11 mouse cellular contexts compared by ENCODE assay signal in genomic region chr5:101426067-101426771, GRCm38 (mm10).
DNase-seq lines count a peak whose midpoint lies in the region; ATAC-seq lines count a peak whose summit lies in the region.
"Had no signal": no experiment of that assay in that cellular context is flagged by ENCODE, and none has a peak within 500 bp of the region (broad histone marks: within the 10 kb centered on the region; RNA-seq: fewer than 3 reads in every experiment).

No protein-coding gene starts in this region.

- peak; percentile 68 for DNase-seq in heart, adult 11 months
- DNase-seq in heart, adult 18-20 months, result no peak
- DNase-seq in embryo, embryonic 10 days (ENCODE audit: low spot score), result peak; percentile 85
- DNase-seq in neural tube, embryonic 10.5 days (ENCODE audit: extremely low spot score, low spot score), result peak; percentile 67
- no peak for DNase-seq in urinary bladder, adult 2 months (ENCODE audit: low spot score)
- DNase-seq in urinary bladder, postnatal 4 days (ENCODE audit: low spot score in 2 of 2), result no peak
- DNase-seq in cerebellum, adult 11 months, result no peak
- DNase-seq: adrenal gland, postnatal 14 days; gastrocnemius, postnatal 14 days; thymus, postnatal 25 days had no signal

- peak overlapping the region; percentile 49 for H3K27ac ChIP-seq in hindbrain, embryonic 12.5 days

- no peaks in the 10 kb centered on the region for H3K36me3 ChIP-seq in hindbrain, embryonic 12.5 days

- WGBS in hindbrain, embryonic 12.5 days, result 14% methylated on average over 13 of the region's 13 CpGs

- peak; percentile 96 for ATAC-seq in hindbrain, embryonic 12.5 days (ENCODE audit: low FRiP score)

- no peak overlapping the region for H3K9ac ChIP-seq in hindbrain, embryonic 12.5 days

- peak overlapping the region; percentile 35 for H3K4me2 ChIP-seq in hindbrain, embryonic 12.5 days (replicated peaks)

- H3K27me3 ChIP-seq in hindbrain, embryonic 12.5 days, result peaks cover 47% of the 10 kb centered on the region

- no peak overlapping the region for H3K4me3 ChIP-seq in hindbrain, embryonic 12.5 days

- H3K9me3 ChIP-seq in hindbrain, embryonic 12.5 days (replicated peaks), result no peaks in the 10 kb centered on the region

- H3K4me1 ChIP-seq in hindbrain, embryonic 12.5 days, result peaks cover 21% of the 10 kb centered on the region

Comparison
In these comparisons a context has a peak if more than half of its experiments do, and no peak if none do; other contexts are left out.
1. DNase-seq: peak in heart, adult 11 months (single experiment), embryo, embryonic 10 days (single experiment) and neural tube, embryonic 10.5 days (single experiment); none in heart, adult 18-20 months (0 of 2), urinary bladder, adult 2 months (single experiment), urinary bladder, postnatal 4 days (0 of 2) and cerebellum, adult 11 months (single experiment).